Mouse (Mus musculus) T-helper 17 cell (primary cell): ENCODE measurements around the gene Erf.

Experiments
- in situ Hi-C, 2 experiments: fragments of 300-600 bp; cut with MboI, MseI; formaldehyde crosslinking; loops; 1 replicate in 1 of 2; 2 replicates in 1 of 2; pipeline ENCODE4 v1.15.1; 2025; ENCODE audit warnings: high pct_unique_total_duplicates in 2 of 2

Gene Erf

GRCm38 (mm10) chr7:25281734-25282601 is 31.4 kb upstream of the Erf start:
- in situ Hi-C loops, result loop anchor here in 1 of 2 experiments (10.0 kb wide), 1 partner anchor 57 kb away; the partner anchor contains the start of genes Dedd2 and Zfp526

DNA sequence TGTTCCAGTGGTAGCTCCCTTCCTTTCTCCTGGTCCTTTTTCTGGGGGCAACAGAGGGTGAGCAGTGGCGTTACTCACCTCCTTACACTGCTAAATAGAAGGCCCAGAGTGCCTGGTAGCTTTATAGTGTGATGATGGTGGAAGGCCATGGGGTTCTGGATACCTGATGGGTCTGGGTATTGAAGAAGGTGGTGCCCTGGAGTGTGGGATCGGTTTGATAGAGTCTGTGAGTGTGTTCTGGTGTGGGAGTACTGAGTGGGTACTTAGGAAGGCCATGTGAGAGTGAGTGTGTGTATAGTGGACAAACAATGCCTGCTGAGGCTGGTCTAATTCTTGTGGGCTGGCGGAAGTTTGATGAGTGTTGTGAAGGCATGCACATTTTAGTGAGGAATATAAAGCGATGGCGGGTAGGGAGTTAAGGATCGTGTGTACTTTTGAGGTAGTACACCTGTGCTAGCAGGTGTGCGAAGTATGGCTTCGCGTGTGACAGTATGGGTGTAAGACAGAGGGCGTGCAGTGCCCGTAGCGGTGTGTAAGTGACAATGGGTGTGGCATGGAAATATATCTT is 30.7 kb upstream of the Erf start:
- in situ Hi-C loops, result loop anchor here in 1 of 2 experiments (10.0 kb wide), 1 partner anchor 56 kb away; the partner anchor contains the start of genes Dedd2 and Zfp526

DNA sequence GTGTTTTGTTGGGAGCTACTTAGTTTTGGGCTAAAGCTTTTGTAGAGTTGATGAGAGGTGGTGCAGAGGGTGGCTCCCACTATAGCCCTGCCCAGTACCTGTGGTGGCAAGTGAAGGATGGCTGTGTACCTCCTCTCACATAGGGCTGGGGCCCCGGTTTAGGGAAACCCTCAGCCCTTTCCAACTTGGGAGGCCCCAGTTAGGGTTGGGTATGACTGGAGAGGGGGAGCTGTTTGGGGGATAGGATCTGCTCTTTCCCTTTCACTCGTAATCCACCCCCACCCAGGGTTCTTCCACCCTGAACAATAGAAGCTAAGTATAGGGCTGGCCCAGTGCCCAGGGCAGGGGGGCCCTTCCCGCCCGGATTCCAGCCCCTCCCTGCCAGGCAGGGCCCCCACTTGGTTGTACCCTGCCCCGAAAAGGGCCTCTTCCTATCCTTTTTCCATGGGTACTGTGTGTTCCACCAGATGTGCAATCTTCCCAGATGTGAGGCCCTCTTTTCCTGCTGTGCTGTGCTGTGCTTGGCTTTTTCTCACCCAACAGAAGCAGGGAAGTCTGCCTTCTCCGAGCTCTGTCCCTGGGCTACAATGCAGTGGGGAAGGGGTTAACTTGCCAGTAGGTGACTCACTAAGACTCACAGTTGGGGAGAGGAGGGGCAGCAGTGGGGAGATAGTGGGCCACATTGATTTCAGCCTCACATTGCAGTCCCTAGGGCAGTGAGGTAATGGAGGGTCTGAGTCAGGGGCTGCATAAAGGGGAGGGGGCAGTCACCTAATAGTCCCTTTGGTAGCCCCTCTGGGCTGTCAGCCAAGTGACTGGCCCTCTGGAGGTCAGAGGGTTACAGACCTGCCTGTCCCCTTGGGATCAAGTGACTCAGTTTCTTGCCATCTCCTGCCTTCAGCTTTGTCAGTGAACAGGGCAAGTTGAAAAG is 29.6 kb upstream of the Erf start:
- in situ Hi-C loops, result loop anchor here (5.0 to 10.0 kb wide), 2 partner anchors 55 to 148 kb away; partner anchors contain the start of genes Dedd2 (in 2 of the 2) and Zfp526 (in 2 of the 2)

- in situ Hi-C loops, result loop anchor here in 1 of 2 experiments (5.0 to 10.0 kb wide), 2 partner anchors 54 to 147 kb away; partner anchors contain the start of genes Dedd2 and Zfp526
Observed at GRCm38 (mm10) chr7:25279076-25279860, 28.7 kb upstream of the Erf start.

- in situ Hi-C loops, result loop anchor here in 1 of 2 experiments (5.0 to 10.0 kb wide), 2 partner anchors 54 to 146 kb away; partner anchors contain the start of genes Dedd2 and Zfp526
Observed at GRCm38 (mm10) chr7:25278341-25279075, 27.9 kb upstream of the Erf start.

- in situ Hi-C loops, result loop anchor here in 1 of 2 experiments (5.0 to 10.0 kb wide), 2 partner anchors 53 to 146 kb away; partner anchors contain the start of genes Dedd2 and Zfp526
Observed at GRCm38 (mm10) chr7:25277998-25278340, 27.4 kb upstream of the Erf start.

GRCm38 (mm10) chr7:25277405-25277804 is 26.8 kb upstream of the Erf start:
- in situ Hi-C loops, result loop anchor here in 1 of 2 experiments (5.0 to 10.0 kb wide), 2 partner anchors 53 to 145 kb away; partner anchors contain the start of genes Dedd2 and Zfp526

GRCm38 (mm10) chr7:25275555-25276298 is 25.2 kb upstream of the Erf start:
- in situ Hi-C loops, result loop anchor here in 1 of 2 experiments (5.0 to 10.0 kb wide), 2 partner anchors 51 to 143 kb away; partner anchors contain the start of genes Dedd2 and Zfp526

DNA sequence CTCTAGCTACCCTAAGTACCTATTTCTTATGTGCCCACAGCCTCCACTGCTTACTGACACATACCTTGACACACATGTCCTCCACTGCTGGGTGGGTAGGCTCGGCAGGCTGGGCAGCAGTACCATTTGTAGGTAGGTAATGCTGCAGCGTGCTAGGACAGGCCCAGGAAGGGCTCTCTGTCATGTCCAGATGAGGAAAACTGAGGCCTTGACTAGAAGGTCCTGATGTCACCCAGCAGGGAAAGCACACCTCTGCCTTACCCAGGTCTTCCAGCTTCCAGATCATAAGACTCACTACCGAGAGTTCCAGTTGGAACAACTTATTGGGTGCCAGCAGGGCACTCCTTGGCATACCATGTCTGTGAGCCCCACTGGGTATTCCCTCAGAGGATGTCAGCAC is 24.4 kb upstream of the Erf start:
- in situ Hi-C loops, result loop anchor here (5.0 to 25.0 kb wide), 3 partner anchors 50 to 1962 kb away; partner anchors contain the start of genes Coq8b (in 1 of the 2), Dedd2 (in 1 of the 2), Itpkc (in 1 of the 2) and Zfp526 (in 1 of the 2)

DNA sequence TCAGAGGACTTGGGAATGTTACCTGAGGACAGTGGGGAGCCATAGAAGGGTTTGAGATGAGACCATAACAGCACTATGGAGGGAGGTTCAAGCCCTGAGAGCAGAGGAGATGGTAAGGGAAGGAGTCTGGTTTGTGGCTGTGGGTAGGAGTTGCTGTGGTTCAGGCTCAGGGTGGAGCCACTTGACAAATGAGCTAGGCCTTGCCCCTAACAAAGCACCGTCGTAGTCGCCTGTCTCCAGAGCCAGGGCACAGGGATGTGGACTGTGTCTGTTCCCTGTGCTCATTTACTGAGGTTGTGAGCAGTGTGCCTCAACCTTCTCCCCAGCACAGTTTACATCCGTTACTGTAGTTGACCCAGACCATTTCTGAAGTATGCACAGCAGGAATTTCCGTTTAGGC is 24.0 kb upstream of the Erf start:
- in situ Hi-C loops, result loop anchor here (5.0 to 25.0 kb wide), 3 partner anchors 50 to 1963 kb away; partner anchors contain the start of genes Coq8b (in 1 of the 2), Dedd2 (in 1 of the 2), Itpkc (in 1 of the 2) and Zfp526 (in 1 of the 2)

GRCm38 (mm10) chr7:25273259-25274241 is 23.0 kb upstream of the Erf start:
- in situ Hi-C loops, result loop anchor here (5.0 to 25.0 kb wide), 3 partner anchors 49 to 1964 kb away; partner anchors contain the start of genes Coq8b (in 1 of the 2), Dedd2 (in 1 of the 2), Itpkc (in 1 of the 2) and Zfp526 (in 1 of the 2)

DNA sequence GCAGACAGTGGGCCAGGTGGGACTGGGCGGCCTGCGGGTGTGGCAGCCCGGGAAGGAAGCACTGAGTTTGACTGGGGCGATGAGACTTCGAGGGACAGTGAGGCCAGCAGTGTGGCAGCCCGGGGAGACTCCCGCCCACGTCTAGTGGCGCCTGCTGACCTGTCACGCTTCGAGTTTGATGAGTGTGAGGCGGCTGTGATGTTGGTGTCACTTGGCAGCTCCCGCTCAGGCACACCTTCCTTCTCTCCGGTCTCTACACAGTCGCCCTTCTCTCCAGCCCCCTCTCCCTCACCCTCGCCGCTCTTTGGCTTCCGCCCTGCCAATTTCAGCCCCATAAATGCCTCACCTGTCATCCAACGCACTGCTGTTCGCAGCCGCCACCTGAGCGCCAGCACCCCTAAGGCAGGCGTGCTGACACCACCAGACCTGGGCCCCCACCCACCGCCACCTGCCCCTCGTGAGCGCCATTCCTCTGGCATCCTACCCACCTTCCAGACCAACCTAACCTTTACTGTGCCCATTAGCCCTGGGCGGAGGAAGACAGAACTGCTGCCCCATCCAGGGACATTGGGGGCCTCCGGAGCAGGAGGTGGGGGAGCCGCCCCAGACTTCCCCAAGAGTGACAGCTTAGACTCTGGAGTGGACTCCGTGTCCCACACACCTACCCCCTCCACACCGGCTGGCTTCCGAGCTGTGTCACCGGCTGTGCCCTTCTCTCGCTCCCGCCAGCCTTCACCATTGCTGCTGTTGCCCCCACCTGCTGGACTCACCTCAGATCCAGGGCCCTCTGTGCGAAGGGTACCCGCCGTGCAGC is 22.1 kb upstream of the Erf start:
- in situ Hi-C loops, result loop anchor here (5.0 to 25.0 kb wide), 3 partner anchors 48 to 1965 kb away; partner anchors contain the start of genes Coq8b (in 1 of the 2), Dedd2 (in 1 of the 2), Itpkc (in 1 of the 2) and Zfp526 (in 1 of the 2)

DNA sequence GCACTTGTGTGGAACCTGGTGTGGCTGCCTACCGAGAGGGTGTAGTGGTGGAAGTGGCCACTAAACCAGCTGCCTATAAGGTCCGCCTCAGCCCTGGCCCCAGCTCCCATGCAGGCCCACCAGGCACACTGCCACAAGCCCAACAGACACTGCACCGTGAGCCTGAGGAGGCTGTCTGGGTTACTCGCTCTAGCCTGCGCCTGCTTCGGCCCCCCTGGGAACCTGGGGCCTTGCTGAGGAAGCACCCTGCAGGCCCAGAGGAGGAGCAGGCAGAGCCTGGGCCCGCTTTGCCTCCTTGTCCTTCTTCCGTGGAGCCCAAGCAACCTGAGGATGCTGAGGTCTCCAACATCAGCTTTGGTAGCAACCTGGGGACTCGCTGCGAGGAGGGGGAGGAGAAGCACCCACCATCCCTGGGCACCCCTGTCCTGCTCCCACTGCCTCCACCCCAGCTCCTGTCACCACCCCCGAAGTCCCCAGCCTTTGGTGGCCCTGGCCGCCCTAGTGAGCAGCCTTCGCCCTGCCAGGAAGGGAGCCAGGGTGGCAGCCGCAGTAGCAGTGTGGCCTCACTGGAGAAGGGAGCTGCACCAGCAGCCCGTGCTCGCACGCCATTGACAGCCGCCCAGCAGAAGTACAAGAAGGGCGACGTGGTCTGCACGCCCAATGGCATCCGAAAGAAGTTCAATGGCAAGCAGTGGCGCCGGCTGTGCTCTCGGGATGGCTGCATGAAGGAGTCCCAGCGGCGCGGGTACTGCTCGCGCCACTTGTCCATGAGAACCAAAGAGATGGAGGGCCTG is 21.3 kb upstream of the Erf start:
- in situ Hi-C loops, result loop anchor here (5.0 to 25.0 kb wide), 3 partner anchors 47 to 1965 kb away; partner anchors contain the start of genes Coq8b (in 1 of the 2), Dedd2 (in 1 of the 2), Itpkc (in 1 of the 2) and Zfp526 (in 1 of the 2)
